Mouse (Mus musculus): ENCODE results near the gene Zfyve28.

The Zfyve28 gene

DNA sequence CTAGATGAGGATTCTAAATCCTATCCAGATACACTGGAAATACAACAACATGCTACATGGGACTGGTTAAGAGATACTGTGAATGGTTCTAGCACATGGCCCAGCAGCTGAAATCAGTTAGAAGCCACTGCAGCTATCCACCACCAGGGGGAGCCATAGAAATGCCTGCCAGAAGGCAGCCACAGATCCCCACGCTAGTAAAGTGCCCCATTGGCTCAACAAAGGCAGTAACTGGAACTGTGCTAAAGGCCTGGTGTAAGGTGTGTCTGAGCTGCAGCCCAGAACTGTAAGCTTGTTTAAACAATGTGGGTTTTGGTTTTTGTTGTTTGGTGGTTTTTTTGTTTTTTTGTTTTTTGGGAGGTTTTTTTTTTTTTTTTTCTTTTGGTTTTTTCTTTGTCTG lies 78.0 kb downstream of the Zfyve28 start:
- DNase-seq (ENCODE audit: low read depth, low spot score) = peak; percentile 92

- no peak for DNase-seq (ENCODE audit: low read depth, low spot score)
Observed at GRCm38 (mm10) chr5:34207503-34207902, 80.7 kb downstream of the Zfyve28 start.

GRCm38 (mm10) chr5:34205788-34206187 lies 82.5 kb downstream of the Zfyve28 start:
- DNase-seq (ENCODE audit: low read depth, low spot score) = no peak

DNA sequence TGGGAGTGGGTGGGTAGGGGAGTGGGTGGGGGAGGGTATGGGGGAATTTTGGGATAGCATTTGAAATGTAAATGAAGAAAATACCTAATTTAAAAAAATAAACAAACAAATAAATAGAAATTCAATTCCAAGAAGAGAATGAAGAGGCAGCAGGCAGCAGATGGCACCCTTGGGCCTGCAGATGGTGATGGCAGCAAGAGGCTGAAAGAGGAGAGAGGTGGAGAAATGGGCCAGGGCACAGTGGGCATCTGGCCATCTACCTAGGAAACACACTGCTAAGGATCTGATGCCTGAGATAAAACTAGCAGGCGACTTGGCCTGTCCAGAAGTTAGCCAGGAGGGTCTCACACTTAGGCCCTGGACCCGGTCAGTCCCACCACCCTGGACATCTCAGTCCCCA lies 83.3 kb downstream of the Zfyve28 start:
- DNase-seq (ENCODE audit: low read depth, low spot score) = no peak

DNA sequence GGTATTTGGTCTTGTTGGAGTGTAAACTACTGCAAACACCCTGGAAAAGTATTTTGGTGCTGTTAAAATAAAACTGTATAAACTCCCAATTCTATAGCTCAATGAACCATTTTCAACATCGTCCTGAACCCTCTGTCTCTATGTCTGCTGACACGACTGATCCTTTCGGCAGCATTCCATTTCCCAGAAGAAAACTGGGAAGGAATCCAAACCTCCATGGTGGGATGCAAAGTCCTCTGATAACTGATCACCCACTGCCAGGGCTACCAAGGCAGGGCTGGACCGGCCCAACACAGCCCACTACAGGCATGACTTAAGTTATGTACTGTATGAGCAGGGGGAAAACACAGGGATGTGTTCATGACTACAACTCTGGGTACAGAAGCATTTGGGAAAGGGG lies 86.2 kb downstream of the Zfyve28 start:
- no peak for DNase-seq (ENCODE audit: low read depth, low spot score)

DNA sequence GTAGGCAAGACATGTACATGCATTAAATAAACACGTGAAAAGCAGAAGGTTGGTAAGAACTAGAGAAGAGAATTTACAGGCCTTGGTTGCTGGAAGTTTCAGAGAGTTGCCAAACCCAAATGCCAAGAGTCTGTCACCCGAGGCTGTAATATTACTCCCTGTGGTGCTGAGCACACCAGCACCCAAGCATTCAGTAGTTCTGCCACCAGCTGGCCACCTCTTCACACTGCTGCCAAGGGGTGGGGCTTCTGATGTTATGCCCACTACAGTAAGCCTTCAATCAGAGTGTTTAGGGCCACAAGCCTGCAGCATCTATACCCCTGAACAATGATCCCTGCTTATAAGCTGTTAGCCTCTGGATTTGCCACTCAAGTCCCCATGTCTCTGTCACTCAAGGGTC lies 86.9 kb downstream of the Zfyve28 start:
- peak; percentile 51 for DNase-seq (ENCODE audit: low read depth, low spot score)

- DNase-seq (ENCODE audit: low read depth, low spot score) = no peak
Observed at GRCm38 (mm10) chr5:34198615-34199014, 89.6 kb downstream of the Zfyve28 start.

- no peak for DNase-seq (ENCODE audit: low read depth, low spot score)
Observed at GRCm38 (mm10) chr5:34197243-34197642, 91.0 kb downstream of the Zfyve28 start.

- no peak for DNase-seq (ENCODE audit: low read depth, low spot score)
Observed at GRCm38 (mm10) chr5:34196423-34196822, 91.8 kb downstream of the Zfyve28 start.

DNA sequence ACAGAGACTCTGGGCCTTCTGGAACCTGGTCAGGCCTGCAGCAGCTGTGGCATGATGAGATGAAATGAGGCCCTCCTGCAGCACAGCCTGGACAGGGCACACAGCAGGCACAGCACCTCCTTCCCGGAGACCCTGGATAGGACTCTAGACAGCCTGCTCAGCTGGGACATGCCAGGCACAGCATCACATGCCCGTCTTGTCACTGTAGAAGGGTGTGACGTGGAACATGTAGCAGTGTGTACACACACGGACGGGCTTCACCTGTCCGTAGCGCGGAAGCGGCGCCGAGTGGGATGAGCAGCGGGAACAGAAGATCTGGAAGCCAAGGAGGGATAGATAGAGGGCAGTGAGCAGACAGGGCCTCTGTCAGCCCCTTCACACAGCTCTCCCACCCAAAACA lies 92.5 kb downstream of the Zfyve28 start:
- DNase-seq (ENCODE audit: low read depth, low spot score) = no peak

- no peak for DNase-seq (ENCODE audit: low read depth, low spot score)
Observed at GRCm38 (mm10) chr5:34194975-34195662, 93.1 kb downstream of the Zfyve28 start.

- no peak for DNase-seq (ENCODE audit: low read depth, low spot score)
Observed at GRCm38 (mm10) chr5:34194426-34194825, 93.8 kb downstream of the Zfyve28 start.

DNA sequence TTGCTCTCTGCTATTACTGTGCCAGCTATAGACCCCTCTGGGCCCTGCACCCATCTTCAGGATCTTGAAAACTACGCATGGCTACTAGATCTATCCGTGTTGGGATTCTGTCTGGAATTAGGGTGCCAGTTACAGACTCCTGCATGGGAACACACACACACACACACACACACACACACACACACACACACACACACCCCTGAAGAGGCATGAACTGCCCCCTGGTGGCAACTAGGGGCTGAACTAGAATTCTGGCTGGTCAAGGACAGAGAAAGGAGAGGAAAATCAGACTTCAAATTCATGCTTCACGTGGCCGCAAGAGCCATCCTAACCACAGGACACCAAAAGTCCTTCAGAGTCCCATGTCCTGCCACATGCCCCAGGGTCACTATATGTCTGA lies 96.4 kb downstream of the Zfyve28 start:
- DNase-seq (ENCODE audit: low read depth, low spot score) = peak; percentile 36

DNA sequence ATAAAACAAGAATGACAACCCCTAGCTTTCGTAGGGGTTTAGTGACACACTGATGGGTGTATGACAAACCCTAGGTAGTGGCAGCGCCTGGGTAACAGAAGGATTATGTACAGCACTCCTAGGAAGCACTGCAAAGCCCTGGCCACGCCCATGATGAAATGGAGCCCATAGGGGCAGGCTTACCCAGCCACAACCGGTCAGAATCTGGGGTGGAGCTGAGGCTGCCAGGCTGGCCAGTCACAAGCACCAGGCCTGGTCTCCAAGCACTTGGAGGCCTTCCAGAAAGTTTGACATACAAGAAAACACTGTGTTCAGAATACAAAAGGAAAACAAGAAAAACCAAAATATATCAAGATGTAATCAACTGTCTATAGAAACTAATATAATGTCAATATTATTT lies 97.2 kb downstream of the Zfyve28 start:
- peak; percentile 89 for DNase-seq (ENCODE audit: low read depth, low spot score)

GRCm38 (mm10) chr5:34189521-34189920 lies 98.7 kb downstream of the Zfyve28 start:
- peak; percentile 32 for DNase-seq (ENCODE audit: low read depth, low spot score)

DNA sequence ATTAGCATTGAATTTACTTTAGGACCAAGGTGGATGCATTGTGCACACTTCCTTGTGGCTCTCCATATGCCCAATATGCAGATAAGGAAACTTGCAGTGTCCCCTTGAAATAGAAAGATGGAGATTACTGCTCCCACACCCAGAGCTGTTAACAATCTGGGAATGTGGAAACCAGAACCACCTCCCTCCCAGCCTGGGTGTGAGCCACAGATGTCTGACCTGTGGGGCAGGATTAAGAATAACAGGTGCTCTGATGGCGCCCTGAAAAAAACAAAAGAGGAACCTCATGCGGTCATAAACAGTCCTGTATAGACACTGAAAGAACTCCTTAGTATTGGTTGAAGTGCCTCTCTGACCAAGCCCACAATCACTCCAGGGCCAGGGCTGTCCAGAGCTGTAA lies 99.4 kb downstream of the Zfyve28 start:
- DNase-seq (ENCODE audit: low read depth, low spot score) = no peak

- peak; percentile 100 for DNase-seq (ENCODE audit: low read depth, low spot score)
Observed at GRCm38 (mm10) chr5:34187601-34188316, 100.5 kb downstream of the Zfyve28 start, which contains the start of gene Mxd4. Gene Mxd4 (minus strand): TSS chr5:34187720.

- DNase-seq (ENCODE audit: low read depth, low spot score) = peak; percentile 46
Observed at GRCm38 (mm10) chr5:34186961-34187391, 101.3 kb downstream of the Zfyve28 start.

- no peak for DNase-seq (ENCODE audit: low read depth, low spot score)
Observed at GRCm38 (mm10) chr5:34186391-34186790, 101.9 kb downstream of the Zfyve28 start.

DNA sequence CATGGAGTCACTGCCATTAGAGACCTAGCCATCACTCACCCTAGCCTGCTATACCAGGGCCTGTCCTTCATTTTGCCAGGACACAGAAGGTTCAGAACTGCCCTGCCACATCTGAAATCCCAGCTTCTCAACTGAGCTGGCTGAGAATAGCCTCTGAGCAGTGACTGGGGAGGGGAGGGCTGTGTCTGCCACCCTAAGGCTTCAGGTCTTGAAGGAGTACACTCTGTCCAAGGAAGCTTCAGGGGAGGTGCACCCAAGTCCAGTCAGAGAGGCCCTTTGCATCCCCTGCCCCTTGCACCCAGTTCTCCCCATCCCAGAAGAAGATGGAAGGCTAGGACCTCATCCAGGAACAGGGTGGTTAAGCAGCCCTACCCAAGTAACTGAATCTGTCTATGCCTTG lies 102.5 kb downstream of the Zfyve28 start:
- no peak for DNase-seq (ENCODE audit: low read depth, low spot score)

GRCm38 (mm10) chr5:34185051-34185580 lies 103.1 kb downstream of the Zfyve28 start:
- no peak for DNase-seq (ENCODE audit: low read depth, low spot score)

DNA sequence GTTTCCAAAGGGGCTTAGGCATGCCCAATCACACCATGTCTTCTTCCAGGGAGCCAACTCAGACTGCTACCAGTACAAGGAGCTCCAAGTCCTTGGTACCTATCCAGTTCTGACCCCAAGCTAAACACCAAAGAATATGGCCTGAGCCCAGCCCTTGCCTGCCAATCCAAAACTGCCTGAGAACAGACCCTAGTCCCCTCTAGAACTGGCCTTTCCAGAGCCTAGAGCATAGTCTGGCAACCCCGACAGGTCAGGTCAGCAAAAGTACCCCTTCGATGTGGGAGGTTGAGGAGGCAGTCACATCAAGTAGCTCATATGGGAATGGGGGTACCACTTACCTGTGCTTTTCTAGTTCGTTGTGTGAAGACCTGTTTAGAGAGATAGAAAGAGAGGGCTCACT lies 104.3 kb downstream of the Zfyve28 start:
- no peak for DNase-seq (ENCODE audit: low read depth, low spot score)

All from 3T3-L1 (cell line).